Mouse (Mus musculus): ENCODE results near the gene Max. TPM values are rescaled to one million over a fixed set of nuclear protein-coding genes. Genes with fewer than 3 reads are reported as not detected.

Max gene
- polyA plus RNA-seq, 1 experiment, result 101 TPM

GRCm38 (mm10) chr12:76948781-76949180 is 13.2 kb downstream of the Max start:
- no peaks in the 10 kb centered on the region for H3K9me3 ChIP-seq (replicated peaks; ENCODE audit: control insufficient read depth, insufficient read depth, low read length, poor library complexity, severe bottlenecking)
- H3K4me3 ChIP-seq (ENCODE audit: low read depth, low read length), result no peak overlapping the region
- TF ChIP-seq CTCF (IDR thresholded peaks at IDR 0.05; ENCODE audit: low read depth, low read length), result no peak
- TF ChIP-seq EP300 (IDR thresholded peaks at IDR 0.05; ENCODE audit: insufficient read depth, low read depth, low read length), result no peak
- no peak for TF ChIP-seq POLR2A (IDR thresholded peaks at IDR 0.05; ENCODE audit: insufficient read depth, low read length)
- H3K27me3 ChIP-seq (ENCODE audit: control insufficient read depth, insufficient read depth, low read length, poor library complexity, severe bottlenecking), result no peaks in the 10 kb centered on the region
- H3K27ac ChIP-seq (ENCODE audit: insufficient read depth, low read length), result no peak overlapping the region
- no peak overlapping the region for H3K9ac ChIP-seq (ENCODE audit: low read depth, poor library complexity, severe bottlenecking)
- H3K4me1 ChIP-seq (ENCODE audit: control insufficient read depth, insufficient read depth, low read length), result no peaks in the 10 kb centered on the region
- H3K36me3 ChIP-seq (ENCODE audit: control insufficient read depth, insufficient read depth, low read length, poor library complexity, severe bottlenecking), result peaks cover 77% of the 10 kb centered on the region

DNA sequence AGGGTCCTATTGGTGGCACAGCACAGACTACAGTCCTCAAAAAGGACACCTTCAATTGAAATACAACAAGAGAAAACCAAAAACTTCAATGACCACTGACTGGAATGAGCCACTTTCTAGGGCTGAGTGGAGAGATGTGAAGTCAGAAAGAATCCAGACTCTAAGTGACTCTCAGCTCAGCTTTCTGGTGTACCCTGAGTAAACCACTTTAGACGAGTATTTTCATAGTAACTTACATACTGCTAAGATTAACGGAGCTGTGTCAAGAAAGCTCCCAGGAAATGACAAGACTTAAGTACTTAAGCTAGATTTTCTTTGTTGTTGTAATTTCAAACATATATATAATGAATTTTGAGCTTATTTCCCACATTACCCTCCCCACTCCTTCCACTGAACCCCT is 13.8 kb downstream of the Max start:
- Histone ChIP-seq H3K36me3 (ENCODE audit: control insufficient read depth, insufficient read depth, low read length, poor library complexity, severe bottlenecking) (peaks cover 76% of the 10 kb centered on the region), H3K4me1 (ENCODE audit: control insufficient read depth, insufficient read depth, low read length) (no peaks in the 10 kb centered on the region), H3K27ac (ENCODE audit: insufficient read depth, low read length) (no peak overlapping the region), H3K9me3 (replicated peaks; ENCODE audit: control insufficient read depth, insufficient read depth, low read length, poor library complexity, severe bottlenecking) (no peaks in the 10 kb centered on the region), H3K9ac (ENCODE audit: low read depth, poor library complexity, severe bottlenecking) (no peak overlapping the region), H3K4me3 (ENCODE audit: low read depth, low read length) (no peak overlapping the region), H3K27me3 (ENCODE audit: control insufficient read depth, insufficient read depth, low read length, poor library complexity, severe bottlenecking) (no peaks in the 10 kb centered on the region)
- TF ChIP-seq CTCF (IDR thresholded peaks at IDR 0.05; ENCODE audit: low read depth, low read length) (no peak), POLR2A (IDR thresholded peaks at IDR 0.05; ENCODE audit: insufficient read depth, low read length) (no peak), EP300 (IDR thresholded peaks at IDR 0.05; ENCODE audit: insufficient read depth, low read depth, low read length) (no peak)

GRCm38 (mm10) chr12:76947487-76947886 is 14.5 kb downstream of the Max start:
- H3K4me3 ChIP-seq (ENCODE audit: low read depth, low read length), result no peak overlapping the region
- H3K9ac ChIP-seq (ENCODE audit: low read depth, poor library complexity, severe bottlenecking), result no peak overlapping the region

GRCm38 (mm10) chr12:76943466-76943865 is 18.5 kb downstream of the Max start:
- TF ChIP-seq POLR2A (IDR thresholded peaks at IDR 0.05; ENCODE audit: insufficient read depth, low read length) (no peak), CTCF (IDR thresholded peaks at IDR 0.05; ENCODE audit: low read depth, low read length) (no peak), EP300 (IDR thresholded peaks at IDR 0.05; ENCODE audit: insufficient read depth, low read depth, low read length) (no peak)
- Histone ChIP-seq H3K36me3 (ENCODE audit: control insufficient read depth, insufficient read depth, low read length, poor library complexity, severe bottlenecking) (peaks cover 77% of the 10 kb centered on the region), H3K4me1 (ENCODE audit: control insufficient read depth, insufficient read depth, low read length) (no peaks in the 10 kb centered on the region), H3K4me3 (ENCODE audit: low read depth, low read length) (no peak overlapping the region), H3K27ac (ENCODE audit: insufficient read depth, low read length) (no peak overlapping the region), H3K9ac (ENCODE audit: low read depth, poor library complexity, severe bottlenecking) (no peak overlapping the region), H3K27me3 (ENCODE audit: control insufficient read depth, insufficient read depth, low read length, poor library complexity, severe bottlenecking) (no peaks in the 10 kb centered on the region), H3K9me3 (replicated peaks; ENCODE audit: control insufficient read depth, insufficient read depth, low read length, poor library complexity, severe bottlenecking) (no peaks in the 10 kb centered on the region)

More at GRCm38 (mm10) chr12:76947487-76947886, 14.5 kb downstream of the Max start:
- no peak for TF ChIP-seq EP300 (IDR thresholded peaks at IDR 0.05; ENCODE audit: insufficient read depth, low read depth, low read length)
- no peak for TF ChIP-seq CTCF (IDR thresholded peaks at IDR 0.05; ENCODE audit: low read depth, low read length)
- TF ChIP-seq POLR2A (IDR thresholded peaks at IDR 0.05; ENCODE audit: insufficient read depth, low read length), result no peak
- Histone ChIP-seq H3K4me1 (ENCODE audit: control insufficient read depth, insufficient read depth, low read length) (no peaks in the 10 kb centered on the region), H3K9me3 (replicated peaks; ENCODE audit: control insufficient read depth, insufficient read depth, low read length, poor library complexity, severe bottlenecking) (no peaks in the 10 kb centered on the region), H3K27me3 (ENCODE audit: control insufficient read depth, insufficient read depth, low read length, poor library complexity, severe bottlenecking) (no peaks in the 10 kb centered on the region), H3K36me3 (ENCODE audit: control insufficient read depth, insufficient read depth, low read length, poor library complexity, severe bottlenecking) (peaks cover 74% of the 10 kb centered on the region), H3K27ac (ENCODE audit: insufficient read depth, low read length) (no peak overlapping the region)

- TF ChIP-seq CTCF (IDR thresholded peaks at IDR 0.05; ENCODE audit: low read depth, low read length) (no peak), EP300 (IDR thresholded peaks at IDR 0.05; ENCODE audit: insufficient read depth, low read depth, low read length) (no peak), POLR2A (IDR thresholded peaks at IDR 0.05; ENCODE audit: insufficient read depth, low read length) (no peak)
- Histone ChIP-seq H3K4me3 (ENCODE audit: low read depth, low read length) (no peak overlapping the region), H3K27ac (ENCODE audit: insufficient read depth, low read length) (no peak overlapping the region), H3K4me1 (ENCODE audit: control insufficient read depth, insufficient read depth, low read length) (no peaks in the 10 kb centered on the region), H3K27me3 (ENCODE audit: control insufficient read depth, insufficient read depth, low read length, poor library complexity, severe bottlenecking) (no peaks in the 10 kb centered on the region), H3K36me3 (ENCODE audit: control insufficient read depth, insufficient read depth, low read length, poor library complexity, severe bottlenecking) (peaks cover 78% of the 10 kb centered on the region), H3K9ac (ENCODE audit: low read depth, poor library complexity, severe bottlenecking) (no peak overlapping the region), H3K9me3 (replicated peaks; ENCODE audit: control insufficient read depth, insufficient read depth, low read length, poor library complexity, severe bottlenecking) (no peaks in the 10 kb centered on the region)
Measured at GRCm38 (mm10) chr12:76943046-76943445, 19.0 kb downstream of the Max start.

DNA sequence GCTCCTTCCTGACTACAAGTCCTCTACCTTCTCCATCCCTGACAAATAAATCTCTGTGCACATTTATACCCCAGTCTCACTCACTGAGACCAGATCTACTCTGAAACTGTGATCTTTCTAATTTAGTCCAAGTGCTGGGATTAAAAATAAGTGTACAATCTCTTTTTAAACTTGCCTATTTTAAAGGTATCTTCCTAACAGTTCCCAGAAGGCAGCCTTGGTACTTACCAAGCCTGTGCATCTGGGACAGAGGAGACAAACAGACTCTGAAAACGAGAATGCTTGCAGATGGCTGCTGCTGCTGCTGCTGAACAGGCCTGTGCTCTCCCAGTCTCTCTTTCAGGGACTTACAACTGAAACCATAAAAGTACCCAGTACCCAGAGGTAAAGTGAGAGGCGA is 19.5 kb downstream of the Max start:
- no peak for TF ChIP-seq POLR2A (IDR thresholded peaks at IDR 0.05; ENCODE audit: insufficient read depth, low read length)
- TF ChIP-seq CTCF (IDR thresholded peaks at IDR 0.05; ENCODE audit: low read depth, low read length), result no peak
- TF ChIP-seq EP300 (IDR thresholded peaks at IDR 0.05; ENCODE audit: insufficient read depth, low read depth, low read length), result no peak
- H3K4me1 ChIP-seq (ENCODE audit: control insufficient read depth, insufficient read depth, low read length), result no peaks in the 10 kb centered on the region
- peaks cover 77% of the 10 kb centered on the region for H3K36me3 ChIP-seq (ENCODE audit: control insufficient read depth, insufficient read depth, low read length, poor library complexity, severe bottlenecking)
- no peak overlapping the region for H3K4me3 ChIP-seq (ENCODE audit: low read depth, low read length)
- H3K9me3 ChIP-seq (replicated peaks; ENCODE audit: control insufficient read depth, insufficient read depth, low read length, poor library complexity, severe bottlenecking), result no peaks in the 10 kb centered on the region
- no peak overlapping the region for H3K9ac ChIP-seq (ENCODE audit: low read depth, poor library complexity, severe bottlenecking)
- H3K27ac ChIP-seq (ENCODE audit: insufficient read depth, low read length), result no peak overlapping the region
- H3K27me3 ChIP-seq (ENCODE audit: control insufficient read depth, insufficient read depth, low read length, poor library complexity, severe bottlenecking), result no peaks in the 10 kb centered on the region

Measured in ES-Bruce4 (cell line).